Mouse (Mus musculus) bone marrow macrophage, adult 2 months (primary cell): ENCODE measurements at regions not wholly inside any gene's neighbourhood (a gene's known extent, or its start where the extent isn't known, plus 50 kb on each side); places are given as distances from the start of the nearest gene placed in this dataset.

Experiments used
- H3K27ac ChIP-seq: 2 replicates; pipeline ENCODE4 v1.5.1; 2012; ENCODE audit warnings: low read depth, low read length; ENCODE audit not compliant: insufficient read depth
- H3K4me1 ChIP-seq: 2 replicates; pipeline ENCODE4 v1.6.1; 2012; ENCODE audit warnings: low read length; ENCODE audit not compliant: control insufficient read depth, insufficient read depth
- H3K4me3 ChIP-seq: 2 replicates; pipeline ENCODE4 v1.5.1; 2012; ENCODE audit warnings: mild to moderate bottlenecking, low read length, moderate library complexity; ENCODE audit not compliant: insufficient read depth
- CTCF ChIP-seq: IDR thresholded peaks from 2 replicates; pipeline ENCODE4 v1.5.1; 2012; ENCODE audit warnings: low read depth, mild to moderate bottlenecking, low read length, moderate library complexity
- POLR2A ChIP-seq: IDR thresholded peaks from 2 replicates; pipeline ENCODE4 v1.6.1; 2012; ENCODE audit warnings: mild to moderate bottlenecking, low read depth, low read length, borderline replicate concordance

DNA sequence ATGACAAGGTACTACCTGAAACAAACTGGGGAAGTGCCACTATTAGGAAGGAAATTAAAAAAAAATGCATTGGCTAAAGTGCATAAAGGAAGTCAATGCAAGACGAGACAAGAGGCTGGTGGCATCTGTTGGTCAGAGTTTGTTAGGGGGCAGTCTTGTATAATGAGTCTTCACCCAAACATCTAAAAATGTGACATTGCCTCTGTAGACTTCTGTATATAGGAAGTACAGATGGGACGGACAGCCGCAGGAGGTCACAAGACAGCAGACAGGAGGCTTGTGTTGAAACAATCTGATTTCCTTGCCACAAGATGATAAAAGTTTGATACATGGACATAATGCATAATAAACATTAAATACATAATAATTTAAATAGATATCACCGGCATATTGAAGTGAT, 69.6 kb upstream of the Hk2 start:
- Histone ChIP-seq H3K4me3 (no peak overlapping the region), H3K4me1 (peaks cover 23% of the 10 kb centered on the region), H3K27ac (peak overlapping the region; percentile 50)
- TF ChIP-seq CTCF = no peak
- TF ChIP-seq POLR2A = no peak

DNA sequence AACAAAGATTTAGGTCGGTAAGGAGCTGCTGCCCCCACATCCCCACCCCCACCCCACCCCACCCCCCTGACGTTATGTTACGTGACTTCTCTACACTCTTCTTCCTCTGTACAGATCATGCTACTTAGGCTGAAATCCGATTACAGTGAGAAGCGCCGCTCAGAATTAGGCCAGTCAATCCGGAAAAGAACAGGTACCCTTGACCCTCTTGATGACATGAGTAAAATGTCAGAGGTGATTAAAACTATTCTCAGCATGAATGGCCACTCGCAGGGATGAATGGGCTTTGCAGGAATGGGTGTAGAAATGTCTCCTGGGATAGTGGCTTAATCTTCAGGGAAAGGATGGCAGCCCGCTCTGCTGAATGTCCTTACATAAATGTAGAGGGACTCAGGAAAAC, 63.0 kb upstream of the Hk2 start:
- Histone ChIP-seq H3K4me1 (peaks cover 6% of the 10 kb centered on the region; the same call in 1 of the 2 replicates), H3K27ac (no peak overlapping the region)
- no peak for TF ChIP-seq CTCF
- no peak for TF ChIP-seq POLR2A

DNA sequence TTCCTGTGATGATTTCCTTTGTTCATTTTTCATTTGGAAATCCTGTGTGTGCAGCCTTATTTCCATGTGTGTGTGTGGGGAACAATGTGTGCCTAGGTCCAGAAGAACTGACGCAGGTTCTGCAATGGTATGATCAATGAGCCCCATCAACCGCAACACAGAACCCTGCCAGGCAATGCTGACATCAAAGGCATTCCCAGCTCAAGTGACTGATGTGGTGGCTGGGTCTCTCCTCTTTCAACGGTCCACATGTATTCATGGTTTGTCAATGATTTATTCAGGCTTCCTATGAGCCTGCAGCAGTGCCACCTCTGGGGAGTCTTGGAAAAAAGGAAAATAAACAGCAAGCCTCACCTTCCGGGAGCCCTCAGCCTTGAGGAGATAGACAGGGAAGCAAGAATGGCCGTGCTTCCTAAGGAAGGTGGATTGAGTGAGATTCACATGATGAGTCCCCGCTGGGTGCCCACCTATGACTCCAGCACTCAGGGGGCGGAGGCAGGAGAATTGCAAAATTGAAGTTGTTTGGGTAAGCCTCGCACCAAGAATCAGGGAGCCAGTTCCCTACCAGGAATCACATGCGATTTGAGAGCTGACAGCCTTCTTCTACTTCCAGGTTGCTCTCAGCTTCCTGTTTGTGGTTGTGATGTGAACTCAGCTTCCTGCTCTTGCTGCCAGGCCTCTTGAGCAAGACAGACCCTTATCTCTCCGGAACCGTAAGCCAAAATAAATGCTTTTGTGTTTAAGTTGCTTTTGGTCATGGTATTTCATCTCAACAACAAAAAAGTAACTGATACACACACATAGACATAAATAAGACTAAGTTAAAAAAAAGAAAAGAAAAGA, 61.2 kb upstream of the Hk2 start:
- Histone ChIP-seq H3K4me3 (no peak overlapping the region), H3K4me1 (peaks cover 12% of the 10 kb centered on the region), H3K27ac (peak overlapping the region; percentile 71)
- TF ChIP-seq CTCF (peak; percentile 15; the same call in 1 of the 2 replicates), POLR2A (no peak)

More for the DNA sequence above, 63.0 kb upstream of the Hk2 start:
- no peak overlapping the region for H3K4me3 ChIP-seq

DNA sequence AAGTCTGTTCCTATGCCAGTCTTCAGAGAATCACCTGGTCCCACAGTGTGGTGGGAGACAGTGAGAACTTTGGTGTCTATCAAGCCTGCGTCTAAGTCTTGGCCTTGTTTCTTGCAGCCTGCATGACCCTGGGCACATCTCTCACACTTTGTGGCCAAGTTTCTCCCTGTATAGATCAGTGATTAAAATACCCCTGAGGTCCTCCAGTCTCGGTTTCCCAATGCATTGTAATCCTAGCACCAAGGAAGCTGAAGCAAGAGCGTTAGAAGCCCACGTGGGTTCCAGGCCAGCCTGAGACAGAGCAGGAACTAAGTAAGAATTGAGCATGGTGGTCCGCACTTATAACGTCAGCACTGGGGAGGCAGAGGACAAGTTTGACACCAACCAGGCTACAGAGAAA, 59.6 kb upstream of the Hk2 start:
- no peak for TF ChIP-seq CTCF
- H3K27ac ChIP-seq = no peak overlapping the region
- H3K4me3 ChIP-seq = no peak overlapping the region
- H3K4me1 ChIP-seq = peaks cover 12% of the 10 kb centered on the region

DNA sequence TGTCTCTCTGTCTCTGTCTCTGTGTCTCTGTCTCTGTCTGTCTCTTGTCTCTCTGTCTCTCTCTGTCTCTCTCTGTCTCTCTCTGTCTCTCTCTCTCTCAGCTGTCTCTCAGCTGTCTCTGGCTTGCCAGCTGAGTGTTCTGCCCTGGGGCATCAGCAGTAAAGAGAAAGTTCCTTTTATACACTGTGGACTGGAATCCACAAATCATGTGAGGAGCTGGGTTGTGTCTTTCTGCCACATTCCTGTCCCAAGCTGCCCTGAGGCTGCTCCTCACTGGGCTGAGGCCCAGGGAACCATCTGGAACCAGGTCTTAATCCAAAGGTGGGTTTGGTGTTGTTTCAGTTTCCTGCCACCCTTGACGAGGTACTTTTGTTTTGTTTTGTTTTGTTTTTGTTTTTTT, 57.0 kb upstream of the Hk2 start:
- H3K27ac ChIP-seq = no peak overlapping the region
- TF ChIP-seq CTCF (no peak), POLR2A (no peak)
- H3K4me1 ChIP-seq = peaks cover 12% of the 10 kb centered on the region
- H3K4me3 ChIP-seq = no peak overlapping the region

DNA sequence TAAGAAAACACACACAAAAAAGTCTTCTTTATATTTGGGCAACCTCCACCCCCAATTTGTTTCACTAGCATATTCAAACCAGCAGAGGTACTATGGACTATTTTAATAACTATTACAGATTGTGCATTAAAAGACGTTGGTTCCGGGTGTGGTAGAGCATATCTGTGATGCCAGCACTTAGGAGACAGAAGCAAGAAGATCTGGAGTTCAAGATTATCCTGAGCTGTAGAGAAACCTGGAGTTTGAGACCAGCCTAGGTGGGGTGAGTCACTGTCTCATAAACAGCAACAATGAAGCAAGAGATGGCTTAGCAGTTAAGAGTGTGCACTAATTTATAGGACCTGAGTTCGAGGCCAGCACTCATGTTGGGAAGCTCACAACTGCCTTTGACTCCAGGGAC, 50.4 kb upstream of the Hk2 start:
- H3K27ac ChIP-seq = peak overlapping the region; percentile 55
- H3K4me3 ChIP-seq = no peak overlapping the region
- peaks cover 33% of the 10 kb centered on the region for H3K4me1 ChIP-seq
- TF ChIP-seq CTCF (no peak), POLR2A (no peak)

DNA sequence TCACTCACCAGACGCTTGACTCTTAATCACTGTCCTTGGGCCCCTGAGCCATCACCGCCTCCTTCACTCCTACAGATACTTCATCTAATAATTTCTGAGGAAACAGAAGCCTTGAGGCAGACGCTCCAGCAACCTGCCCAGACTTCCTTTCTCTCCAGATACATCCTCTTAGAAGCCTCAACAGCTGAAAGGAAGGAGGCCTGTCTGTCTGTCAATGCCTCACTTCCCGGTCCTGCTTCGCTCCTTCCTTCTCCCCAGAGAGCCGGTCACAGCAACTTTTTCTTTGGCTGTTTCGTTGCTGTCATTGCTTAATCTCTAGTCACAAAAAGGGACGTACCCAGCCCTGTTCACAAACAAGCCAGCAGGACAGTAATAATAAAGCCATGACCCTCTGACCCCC, 50.0 kb upstream of the Hk2 start:
- TF ChIP-seq CTCF (no peak), POLR2A (no peak)
- Histone ChIP-seq H3K27ac (peak overlapping the region; percentile 89), H3K4me1 (peaks cover 33% of the 10 kb centered on the region), H3K4me3 (peak overlapping the region; percentile 49)
